Mouse (Mus musculus) heart, postnatal 0 days (tissue): Measurements from ENCODE around the gene Kcnmb2. TPM values are rescaled to one million over a fixed set of nuclear protein-coding genes. Genes with fewer than 3 reads are reported as not detected.

Experiments used
- ATAC-seq: fragments of 200-750 bp; cut with Nextera tagmentation; 2 replicates; pipeline ENCODE4 v1.8.0; 2017; ENCODE audit warnings: low read depth, moderate number of reproducible peaks, moderate library complexity; ENCODE audit not compliant: insufficient read depth
- DNase-seq: peaks from one replicate; pipeline ENCODE4 v3.0.0-alpha.2; 2016; ENCODE audit warnings: low spot score
- H3K27ac ChIP-seq: fragments of 300-500 bp; sonication (generic); 2 replicates; pipeline ENCODE4 v1.5.1; 2014; ENCODE audit warnings: low read depth, mild to moderate bottlenecking
- H3K27me3 ChIP-seq: fragments of 300-500 bp; sonication (generic); 2 replicates; pipeline ENCODE4 v1.6.1; 2014; ENCODE audit warnings: low read length, mixed read lengths; ENCODE audit not compliant: control insufficient read depth, insufficient read depth
- H3K36me3 ChIP-seq: fragments of 300-500 bp; sonication (generic); replicated peaks from 2 replicates; pipeline ENCODE4 v1.6.1; 2014; ENCODE audit warnings: low read length, mixed read lengths; ENCODE audit not compliant: control insufficient read depth, insufficient read depth
- H3K4me1 ChIP-seq: fragments of 300-500 bp; sonication (generic); 2 replicates; pipeline ENCODE4 v1.6.1; 2014; ENCODE audit warnings: antibody characterized with exemption; ENCODE audit not compliant: control insufficient read depth, insufficient read depth
- H3K4me2 ChIP-seq: fragments of 300-500 bp; sonication (generic); 2 replicates; pipeline ENCODE4 v1.6.1; 2014; ENCODE audit warnings: low read depth, mild to moderate bottlenecking, low read length, moderate library complexity
- H3K4me3 ChIP-seq: fragments of 300-500 bp; sonication (generic); 2 replicates; pipeline ENCODE4 v1.5.1; 2014; ENCODE audit warnings: low read depth, low read length
- H3K9ac ChIP-seq: fragments of 300-500 bp; sonication (generic); replicated peaks from 2 replicates; pipeline ENCODE4 v1.6.1; 2014; ENCODE audit warnings: low read depth, low read length, mixed read lengths
- H3K9me3 ChIP-seq: fragments of 300-500 bp; sonication (generic); replicated peaks from 2 replicates; pipeline ENCODE4 v1.6.1; 2016; ENCODE audit warnings: low read length; ENCODE audit not compliant: control insufficient read depth
- CTCF ChIP-seq: IDR thresholded peaks from 2 replicates; pipeline ENCODE4 v1.5.1; 2016; ENCODE audit warnings: antibody characterized with exemption, control low read depth, low read depth
- EP300 ChIP-seq: IDR thresholded peaks from 2 replicates; pipeline ENCODE4 v1.6.1; 2016; ENCODE audit warnings: antibody characterized with exemption, low read depth
- WGBS: fragments of 180-500 bp; shearing (Covaris S2); extraction: QIAGEN DNeasy Blood & Tissue Kit; methylation state at CpG from one replicate; pipeline ENCODE4 v1.1.7; 2014; 5-methylcytosine and 5-hydroxymethylcytosine counted together
- polyA plus RNA-seq: library from polyadenylated mRNA; unstranded; fragments of >200 nt; fragmentation: Nextera tagmentation; extraction: Ambion mirVana; gene quantifications from 2 replicates; pipeline ENCODE4 v1.2.1, GENCODE M21; 2015
- total RNA-seq: library from RNA; depleted of rRNA; stranded (reverse); fragments of >200 nt; gene quantifications from 2 replicates; pipeline ENCODE4 v1.2.3, GENCODE M21; 2014; ENCODE audit warnings: low replicate concordance; rRNA removed

Kcnmb2 gene
- not detected in 2 replicates for total RNA-seq
- polyA plus RNA-seq = 0.14 and 0.56 TPM in 2 replicates

GRCm38 (mm10) chr3:31902504-31903330, at the start of gene Kcnmb2:
Gene Kcnmb2, plus strand, starts transcription at chr3:31902507.
- Histone ChIP-seq H3K36me3 (no peaks in the 10 kb centered on the region), H3K27me3 (0 out of 2 replicates have a peak, but pooled peaks cover 6% of the 10 kb centered on the region), H3K27ac (no peak within 1 kb of the TSS), H3K9me3 (no peaks in the 10 kb centered on the region), H3K4me3 (peak within 1 kb of the TSS; percentile 41), H3K4me1 (peaks cover 8% of the 10 kb centered on the region; the same call in 1 of the 2 replicates), H3K9ac (no peak within 1 kb of the TSS; the same call in 1 of the 2 replicates), H3K4me2 (peak within 1 kb of the TSS; percentile 66)
- TF ChIP-seq EP300 = no peak
- TF ChIP-seq CTCF = no peak
- ATAC-seq = peak; percentile 39; the same call in 1 of the 2 replicates
- DNase-seq = peak; percentile 6
- WGBS = 2% methylated on average over 22 of the region's 22 CpGs

- H3K9me3 ChIP-seq = no peaks in the 10 kb centered on the region
- ATAC-seq (no peak), DNase-seq (no peak)
- H3K27ac ChIP-seq = no peak overlapping the region
- no peak overlapping the region for H3K9ac ChIP-seq
- H3K4me2 ChIP-seq = no peak overlapping the region
- no peak overlapping the region for H3K4me3 ChIP-seq
- H3K36me3 ChIP-seq = no peaks in the 10 kb centered on the region
- TF ChIP-seq EP300 (no peak), CTCF (no peak)
- H3K4me1 ChIP-seq = no peaks in the 10 kb centered on the region
- 77% methylated on average over 5 of the region's 5 CpGs for WGBS
- no peaks in the 10 kb centered on the region for H3K27me3 ChIP-seq
Observed at GRCm38 (mm10) chr3:31863522-31863921, 38.8 kb upstream of the Kcnmb2 start.

GRCm38 (mm10) chr3:31864070-31864469, 38.2 kb upstream of the Kcnmb2 start:
- H3K9ac ChIP-seq = no peak overlapping the region
- no peak overlapping the region for H3K4me2 ChIP-seq
- H3K27ac ChIP-seq = no peak overlapping the region
- H3K4me3 ChIP-seq = no peak overlapping the region
- TF ChIP-seq CTCF (no peak), EP300 (no peak)
- H3K4me1 ChIP-seq = no peaks in the 10 kb centered on the region
- no peaks in the 10 kb centered on the region for H3K9me3 ChIP-seq
- 60% methylated on average over 3 of the region's 3 CpGs for WGBS
- ATAC-seq = no peak
- no peaks in the 10 kb centered on the region for H3K27me3 ChIP-seq
- no peaks in the 10 kb centered on the region for H3K36me3 ChIP-seq
- DNase-seq = no peak

GRCm38 (mm10) chr3:31871461-31871860, 30.8 kb upstream of the Kcnmb2 start:
- no peaks in the 10 kb centered on the region for H3K36me3 ChIP-seq
- H3K4me3 ChIP-seq = no peak overlapping the region
- DNase-seq (no peak), ATAC-seq (no peak)
- H3K27me3 ChIP-seq = no peaks in the 10 kb centered on the region
- H3K4me2 ChIP-seq = no peak overlapping the region
- WGBS = 72% methylated on average over 3 of the region's 3 CpGs
- H3K9me3 ChIP-seq = no peaks in the 10 kb centered on the region
- no peak overlapping the region for H3K9ac ChIP-seq
- no peak overlapping the region for H3K27ac ChIP-seq
- TF ChIP-seq EP300 (no peak), CTCF (no peak)
- H3K4me1 ChIP-seq = no peaks in the 10 kb centered on the region

GRCm38 (mm10) chr3:31882621-31883131, 19.6 kb upstream of the Kcnmb2 start:
- 73% methylated on average over 12 of the region's 12 CpGs for WGBS
- ATAC-seq = no peak

More at GRCm38 (mm10) chr3:31882621-31883131, 19.6 kb upstream of the Kcnmb2 start:
- Histone ChIP-seq H3K4me2 (no peak overlapping the region), H3K9me3 (no peaks in the 10 kb centered on the region; the same call in 1 of the 2 replicates), H3K36me3 (no peaks in the 10 kb centered on the region), H3K4me3 (no peak overlapping the region), H3K27me3 (no peaks in the 10 kb centered on the region), H3K9ac (no peak overlapping the region), H3K4me1 (peaks cover 3% of the 10 kb centered on the region; the same call in 1 of the 2 replicates), H3K27ac (no peak overlapping the region)
- TF ChIP-seq EP300 (no peak), CTCF (no peak)
- no peak for DNase-seq
